Mouse (Mus musculus) midbrain, embryonic 11.5 days (tissue): ENCODE results near the gene Hist1h3e. TPM values are rescaled to one million over a fixed set of nuclear protein-coding genes. Genes with fewer than 3 reads are reported as not detected.

Experiments used
- ATAC-seq: fragments of 200-750 bp; cut with Nextera tagmentation; 2 replicates; pipeline ENCODE4 v1.8.0; 2017; ENCODE audit warnings: moderate TSS enrichment, moderate library complexity; ENCODE audit not compliant: low FRiP score
- DNase-seq: peaks from one replicate; pipeline ENCODE4 v3.0.0; 2015; ENCODE audit warnings: low spot score; ENCODE audit errors: missing footprints
- H3K27ac ChIP-seq: fragments of 300-500 bp; sonication (generic); 2 replicates; pipeline ENCODE4 v1.5.1; 2014; ENCODE audit warnings: low read depth, low read length
- H3K27me3 ChIP-seq: fragments of 300-500 bp; sonication (generic); 2 replicates; pipeline ENCODE4 v1.6.1; 2014; ENCODE audit warnings: mild to moderate bottlenecking, low read length, moderate library complexity, mixed read lengths; ENCODE audit not compliant: control insufficient read depth, insufficient read depth
- H3K36me3 ChIP-seq: fragments of 300-500 bp; sonication (generic); 2 replicates; pipeline ENCODE4 v1.6.1; 2014; ENCODE audit warnings: mild to moderate bottlenecking, low read length, moderate library complexity, mixed read lengths; ENCODE audit not compliant: control insufficient read depth, insufficient read depth
- H3K4me1 ChIP-seq: fragments of 300-500 bp; sonication (generic); 2 replicates; pipeline ENCODE4 v1.6.1; 2014; ENCODE audit warnings: low read length; ENCODE audit not compliant: control insufficient read depth, insufficient read depth
- H3K4me2 ChIP-seq: fragments of 300-500 bp; sonication (generic); 2 replicates; pipeline ENCODE4 v1.6.1; 2014; ENCODE audit warnings: mild to moderate bottlenecking, moderate library complexity
- H3K4me3 ChIP-seq: fragments of 300-500 bp; sonication (generic); 2 replicates; pipeline ENCODE4 v1.5.1; 2014; ENCODE audit warnings: low read depth, low read length
- H3K9ac ChIP-seq: fragments of 300-500 bp; sonication (generic); 2 replicates; pipeline ENCODE4 v1.6.1; 2014; ENCODE audit warnings: low read length
- H3K9me3 ChIP-seq: fragments of 300-500 bp; sonication (generic); 2 replicates; pipeline ENCODE4 v1.6.1; 2016; ENCODE audit warnings: low read length; ENCODE audit not compliant: control insufficient read depth
- WGBS: fragments of 180-500 bp; shearing (Covaris S2); extraction: QIAGEN DNeasy Blood & Tissue Kit; methylation state at CpG from one replicate; pipeline ENCODE4 v1.1.7; 2014; 5-methylcytosine and 5-hydroxymethylcytosine counted together
- polyA plus RNA-seq: library from polyadenylated mRNA; unstranded; fragments of >200 nt; fragmentation: Nextera tagmentation; extraction: Ambion mirVana; gene quantifications from 2 replicates; pipeline ENCODE4 v1.2.1, GENCODE M21; 2014

Gene Hist1h3e
- polyA plus RNA-seq, 1 experiment from 2014 or later, result 7.4 TPM

GRCm38 (mm10) chr13:23530181-23530900, 31.8 kb downstream of the Hist1h3e start:
- Histone ChIP-seq H3K9me3 (no peaks in the 10 kb centered on the region), H3K27me3 (no peaks in the 10 kb centered on the region), H3K27ac (peak overlapping the region; percentile 98), H3K4me3 (peak overlapping the region; percentile 45), H3K36me3 (no peaks in the 10 kb centered on the region), H3K9ac (peak overlapping the region; percentile 86), H3K4me2 (peak overlapping the region; percentile 45), H3K4me1 (peaks cover 10% of the 10 kb centered on the region; the same call in 1 of the 2 replicates)
- no peak for ATAC-seq
- DNase-seq, result peak; percentile 97
- WGBS, result under 1% methylated on average over 20 of the region's 20 CpGs

- H3K4me3 ChIP-seq, result peak overlapping the region; percentile 45
- no peaks in the 10 kb centered on the region for H3K9me3 ChIP-seq
- peaks cover 10% of the 10 kb centered on the region; the same call in 1 of the 2 replicates for H3K4me1 ChIP-seq
- no peaks in the 10 kb centered on the region for H3K27me3 ChIP-seq
- peak overlapping the region; percentile 45 for H3K4me2 ChIP-seq
- H3K27ac ChIP-seq, result peak overlapping the region; percentile 98; the same call in 1 of the 2 replicates
- H3K36me3 ChIP-seq, result no peaks in the 10 kb centered on the region
- peak overlapping the region; percentile 86 for H3K9ac ChIP-seq
- DNase-seq, result no peak
- ATAC-seq, result no peak
- WGBS, result 33% methylated on average over 2 of the region's 2 CpGs
Measured at GRCm38 (mm10) chr13:23529480-23530165, 32.5 kb downstream of the Hist1h3e start.

- Histone ChIP-seq H3K4me1 (peaks cover 10% of the 10 kb centered on the region; the same call in 1 of the 2 replicates), H3K9ac (peak overlapping the region; percentile 30), H3K27me3 (no peaks in the 10 kb centered on the region), H3K4me2 (peak overlapping the region; percentile 45), H3K4me3 (no peak overlapping the region), H3K9me3 (no peaks in the 10 kb centered on the region), H3K36me3 (no peaks in the 10 kb centered on the region), H3K27ac (no peak overlapping the region)
- no peak for DNase-seq
- ATAC-seq, result no peak
- 88% methylated on average over 5 of the region's 5 CpGs for WGBS
Measured at GRCm38 (mm10) chr13:23529005-23529404, 33.2 kb downstream of the Hist1h3e start.

- no peaks in the 10 kb centered on the region for H3K27me3 ChIP-seq
- peak overlapping the region; percentile 41 for H3K4me2 ChIP-seq
- H3K36me3 ChIP-seq, result no peaks in the 10 kb centered on the region
- under 1% methylated on average over 17 of the region's 17 CpGs for WGBS
- peak overlapping the region; percentile 26; the same call in 1 of the 2 replicates for H3K9ac ChIP-seq
- DNase-seq (peak; percentile 100), ATAC-seq (peak; percentile 57)
- peaks cover 3% of the 10 kb centered on the region; the same call in 1 of the 2 replicates for H3K4me1 ChIP-seq
- H3K9me3 ChIP-seq, result no peaks in the 10 kb centered on the region
- peak overlapping the region; percentile 29 for H3K4me3 ChIP-seq
- H3K27ac ChIP-seq, result no peak overlapping the region
Measured at GRCm38 (mm10) chr13:23526312-23526711, 35.9 kb downstream of the Hist1h3e start.

GRCm38 (mm10) chr13:23525901-23526300, 36.3 kb downstream of the Hist1h3e start:
- peak; percentile 94 for DNase-seq

GRCm38 (mm10) chr13:23524654-23525053, 37.5 kb downstream of the Hist1h3e start:
- H3K9ac ChIP-seq, result no peak overlapping the region
- no peak overlapping the region for H3K4me3 ChIP-seq
- DNase-seq (peak; percentile 95), ATAC-seq (peak; percentile 38; the same call in 1 of the 2 replicates)
- no peak overlapping the region for H3K27ac ChIP-seq
- H3K4me2 ChIP-seq, result no peak overlapping the region
- H3K9me3 ChIP-seq, result no peaks in the 10 kb centered on the region
- peaks cover 3% of the 10 kb centered on the region; the same call in 1 of the 2 replicates for H3K4me1 ChIP-seq
- no peaks in the 10 kb centered on the region for H3K36me3 ChIP-seq
- 4% methylated on average over 5 of the region's 5 CpGs for WGBS
- H3K27me3 ChIP-seq, result no peaks in the 10 kb centered on the region

More at GRCm38 (mm10) chr13:23525901-23526300, 36.3 kb downstream of the Hist1h3e start:
- no peaks in the 10 kb centered on the region for H3K9me3 ChIP-seq
- WGBS, result 2% methylated on average over 10 of the region's 10 CpGs
- no peaks in the 10 kb centered on the region for H3K27me3 ChIP-seq
- ATAC-seq, result no peak
- H3K4me2 ChIP-seq, result peak overlapping the region; percentile 41
- H3K4me3 ChIP-seq, result peak overlapping the region; percentile 29
- peaks cover 3% of the 10 kb centered on the region; the same call in 1 of the 2 replicates for H3K4me1 ChIP-seq
- H3K9ac ChIP-seq, result no peak overlapping the region
- H3K36me3 ChIP-seq, result no peaks in the 10 kb centered on the region
- H3K27ac ChIP-seq, result no peak overlapping the region

GRCm38 (mm10) chr13:23523976-23524375, 38.2 kb downstream of the Hist1h3e start:
- no peak for DNase-seq
- no peak overlapping the region for H3K9ac ChIP-seq
- WGBS, result 54% methylated on average over 5 of the region's 5 CpGs
- no peak overlapping the region for H3K4me3 ChIP-seq
- no peak for ATAC-seq
- no peak overlapping the region for H3K27ac ChIP-seq
- H3K4me2 ChIP-seq, result no peak overlapping the region
- H3K36me3 ChIP-seq, result no peaks in the 10 kb centered on the region
- H3K27me3 ChIP-seq, result no peaks in the 10 kb centered on the region
- no peaks in the 10 kb centered on the region for H3K9me3 ChIP-seq
- peaks cover 1% of the 10 kb centered on the region; the same call in 1 of the 2 replicates for H3K4me1 ChIP-seq

- no peak overlapping the region for H3K9ac ChIP-seq
- H3K27me3 ChIP-seq, result no peaks in the 10 kb centered on the region
- H3K4me1 ChIP-seq, result no peaks in the 10 kb centered on the region; the same call in 1 of the 2 replicates
- H3K27ac ChIP-seq, result no peak overlapping the region
- no peak for ATAC-seq
- under 1% methylated on average over 14 of the region's 14 CpGs for WGBS
- no peak overlapping the region for H3K4me3 ChIP-seq
- H3K36me3 ChIP-seq, result no peaks in the 10 kb centered on the region
- H3K9me3 ChIP-seq, result no peaks in the 10 kb centered on the region
- H3K4me2 ChIP-seq, result no peak overlapping the region; the same call in 1 of the 2 replicates
- peak; percentile 89 for DNase-seq
Measured at GRCm38 (mm10) chr13:23521703-23522102, 40.5 kb downstream of the Hist1h3e start.

- ATAC-seq (peak; percentile 29; the same call in 1 of the 2 replicates), DNase-seq (peak; percentile 99)
- under 1% methylated on average over 10 of the region's 10 CpGs for WGBS
- H3K4me2 ChIP-seq, result peak overlapping the region; percentile 74
- H3K9me3 ChIP-seq, result no peaks in the 10 kb centered on the region
- no peaks in the 10 kb centered on the region for H3K27me3 ChIP-seq
- no peak overlapping the region; the same call in 1 of the 2 replicates for H3K9ac ChIP-seq
- H3K36me3 ChIP-seq, result no peaks in the 10 kb centered on the region
- no peak overlapping the region for H3K27ac ChIP-seq
- peak overlapping the region; percentile 35 for H3K4me3 ChIP-seq
- H3K4me1 ChIP-seq, result no peaks in the 10 kb centered on the region
Measured at GRCm38 (mm10) chr13:23519416-23519815, 42.8 kb downstream of the Hist1h3e start.
